Mouse (Mus musculus) intestine, embryonic 16.5 days (tissue): Measurements from ENCODE around the gene Ddn. TPM values are rescaled to one million over a fixed set of nuclear protein-coding genes. Genes with fewer than 3 reads are reported as not detected.

Experiments
- ATAC-seq: fragments of 200-750 bp; cut with Nextera tagmentation; 2 replicates; pipeline ENCODE4 v1.8.0; 2017; ENCODE audit warnings: moderate TSS enrichment, moderate library complexity
- H3K27ac ChIP-seq: fragments of 300-500 bp; sonication (generic); 2 replicates; pipeline ENCODE4 v1.5.1; 2014; ENCODE audit warnings: mild to moderate bottlenecking, low read length
- H3K27me3 ChIP-seq: fragments of 300-500 bp; sonication (generic); replicated peaks from 2 replicates; pipeline ENCODE4 v1.6.1; 2014; ENCODE audit warnings: low read length, control low read depth, mixed read lengths; ENCODE audit not compliant: control insufficient read depth, insufficient read depth
- H3K36me3 ChIP-seq: fragments of 300-500 bp; sonication (generic); 2 replicates; pipeline ENCODE4 v1.6.1; 2014; ENCODE audit warnings: low read length, control low read depth; ENCODE audit not compliant: control insufficient read depth, insufficient read depth
- H3K4me1 ChIP-seq: fragments of 300-500 bp; sonication (generic); 2 replicates; pipeline ENCODE4 v1.6.1; 2014; ENCODE audit warnings: low read length, control low read depth, mixed read lengths; ENCODE audit not compliant: control insufficient read depth, insufficient read depth
- H3K4me2 ChIP-seq: fragments of 300-500 bp; sonication (generic); 2 replicates; pipeline ENCODE4 v1.6.1; 2014; ENCODE audit warnings: low read depth, low read length, control low read depth
- H3K4me3 ChIP-seq: fragments of 300-500 bp; sonication (generic); 2 replicates; pipeline ENCODE4 v1.5.1; 2014; ENCODE audit warnings: mild to moderate bottlenecking, low read length
- H3K9ac ChIP-seq: fragments of 300-500 bp; sonication (generic); 2 replicates; pipeline ENCODE4 v1.6.1; 2014; ENCODE audit warnings: low read depth, low read length
- H3K9me3 ChIP-seq: fragments of 300-500 bp; sonication (generic); 2 replicates; pipeline ENCODE4 v1.6.1; 2016; ENCODE audit warnings: low read length, control low read depth; ENCODE audit not compliant: control insufficient read depth
- WGBS: fragments of 180-500 bp; shearing (Covaris S2); extraction: QIAGEN DNeasy Blood & Tissue Kit; methylation state at CpG from one replicate; pipeline ENCODE4 v1.1.7; 2014; 5-methylcytosine and 5-hydroxymethylcytosine counted together
- polyA plus RNA-seq: library from polyadenylated mRNA; unstranded; fragments of >200 nt; fragmentation: Nextera tagmentation; extraction: Ambion mirVana; gene quantifications from 2 replicates; pipeline ENCODE4 v1.2.1, GENCODE M21; 2015

Gene Ddn
- polyA plus RNA-seq, 1 experiment from 2014 or later: not detected

DNA sequence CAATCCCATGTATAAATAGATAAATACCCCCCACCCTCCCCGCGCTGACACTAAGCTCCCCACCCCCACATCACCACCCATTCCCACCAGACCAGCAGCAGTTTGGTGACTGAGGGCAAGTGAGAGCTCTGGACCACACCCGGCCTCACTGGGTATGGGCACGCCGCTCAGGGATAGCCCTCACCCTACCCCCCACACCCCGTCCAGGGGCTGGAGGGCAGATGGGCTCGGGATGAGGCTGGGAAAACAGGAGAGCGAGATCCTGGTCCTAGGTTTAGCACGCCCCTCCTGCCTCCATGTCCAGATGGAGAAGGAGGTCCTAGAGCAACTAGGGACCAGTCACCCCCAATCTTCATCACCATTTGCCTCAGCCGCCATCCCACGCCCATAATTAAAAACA, 24.0 kb upstream of the Ddn start:
- Histone ChIP-seq H3K9ac (no peak overlapping the region), H3K9me3 (no peaks in the 10 kb centered on the region), H3K36me3 (peaks cover 25% of the 10 kb centered on the region), H3K4me2 (no peak overlapping the region), H3K27ac (no peak overlapping the region), H3K4me1 (peaks cover 9% of the 10 kb centered on the region; the same call in 1 of the 2 replicates), H3K27me3 (no peaks in the 10 kb centered on the region), H3K4me3 (no peak overlapping the region)
- ATAC-seq: no peak
- 85% methylated on average over 11 of the region's 11 CpGs for WGBS

DNA sequence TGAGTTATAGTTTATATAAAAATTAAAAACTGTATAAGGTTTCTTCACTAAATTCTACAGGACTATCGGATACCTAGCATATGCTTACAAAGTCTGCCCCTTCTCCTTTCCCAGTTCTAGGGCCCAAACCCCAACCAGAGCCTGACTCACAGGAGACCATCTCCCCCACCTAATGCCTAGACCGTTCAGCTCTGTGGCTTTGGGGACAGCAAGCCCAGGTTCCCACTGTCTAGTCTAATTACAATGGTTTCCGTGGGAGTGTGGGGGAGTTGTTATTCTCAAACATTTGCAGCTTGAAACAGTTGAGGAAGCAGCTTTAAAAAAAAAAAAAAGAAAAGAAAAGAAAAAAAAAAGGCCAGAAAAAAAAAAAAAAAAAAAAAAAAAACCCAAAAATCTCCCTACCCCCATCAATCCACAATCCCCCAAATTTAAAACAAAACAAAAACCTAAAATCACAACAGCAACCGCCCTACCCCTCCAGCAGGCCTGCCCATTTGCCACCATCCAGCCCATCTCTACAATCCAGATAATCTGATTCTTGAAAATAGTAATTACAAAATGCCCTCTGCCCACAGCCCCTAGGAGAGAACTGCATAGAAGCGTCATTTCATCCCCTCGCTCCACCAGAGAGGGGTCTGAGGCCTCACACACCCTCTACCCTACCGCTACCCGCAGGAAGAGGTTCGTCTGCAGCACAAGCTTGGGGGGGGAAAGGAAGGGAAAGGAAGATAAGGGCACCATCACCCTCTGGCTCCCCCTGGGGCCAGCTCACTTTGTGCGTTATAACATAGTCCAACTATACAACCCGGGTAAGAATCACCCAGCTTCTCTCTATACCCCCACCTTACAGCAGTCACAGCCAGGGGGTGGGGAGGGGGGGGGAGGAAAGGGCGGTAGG, 23.1 kb upstream of the Ddn start:
- H3K36me3 ChIP-seq: peaks cover 19% of the 10 kb centered on the region
- 57% methylated on average over 12 of the region's 12 CpGs for WGBS
- no peak overlapping the region; the same call in 1 of the 2 replicates for H3K4me3 ChIP-seq
- no peaks in the 10 kb centered on the region for H3K9me3 ChIP-seq
- H3K27me3 ChIP-seq: no peaks in the 10 kb centered on the region
- peak overlapping the region; percentile 30; the same call in 1 of the 2 replicates for H3K27ac ChIP-seq
- peaks cover 9% of the 10 kb centered on the region; the same call in 1 of the 2 replicates for H3K4me1 ChIP-seq
- H3K9ac ChIP-seq: no peak overlapping the region
- H3K4me2 ChIP-seq: no peak overlapping the region
- no peak for ATAC-seq

DNA sequence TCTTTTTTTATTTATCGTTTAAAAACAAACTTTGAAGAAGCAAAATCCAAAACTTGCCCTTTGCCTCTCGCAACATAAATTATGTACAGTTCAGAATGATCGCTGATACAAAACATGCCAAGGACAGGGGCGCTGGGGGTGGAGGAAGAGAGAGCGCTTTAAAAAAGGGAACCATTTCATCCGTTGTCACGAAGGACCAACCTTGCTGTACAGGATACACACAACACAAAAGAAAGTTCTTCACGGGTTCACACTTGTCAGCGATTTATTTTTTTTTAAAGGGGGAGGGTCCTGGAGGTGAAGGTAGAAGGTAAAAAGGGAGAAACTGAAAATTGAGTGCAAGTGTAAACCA, 22.4 kb upstream of the Ddn start:
- WGBS: 12% methylated on average over 9 of the region's 9 CpGs
- no peaks in the 10 kb centered on the region for H3K27me3 ChIP-seq
- peaks cover 9% of the 10 kb centered on the region; the same call in 1 of the 2 replicates for H3K4me1 ChIP-seq
- H3K4me2 ChIP-seq: peak overlapping the region; percentile 62
- peak overlapping the region; percentile 80 for H3K4me3 ChIP-seq
- H3K9ac ChIP-seq: peak overlapping the region; percentile 89
- ATAC-seq: peak; percentile 54
- H3K27ac ChIP-seq: peak overlapping the region; percentile 93
- H3K9me3 ChIP-seq: no peaks in the 10 kb centered on the region
- peaks cover 15% of the 10 kb centered on the region for H3K36me3 ChIP-seq

DNA sequence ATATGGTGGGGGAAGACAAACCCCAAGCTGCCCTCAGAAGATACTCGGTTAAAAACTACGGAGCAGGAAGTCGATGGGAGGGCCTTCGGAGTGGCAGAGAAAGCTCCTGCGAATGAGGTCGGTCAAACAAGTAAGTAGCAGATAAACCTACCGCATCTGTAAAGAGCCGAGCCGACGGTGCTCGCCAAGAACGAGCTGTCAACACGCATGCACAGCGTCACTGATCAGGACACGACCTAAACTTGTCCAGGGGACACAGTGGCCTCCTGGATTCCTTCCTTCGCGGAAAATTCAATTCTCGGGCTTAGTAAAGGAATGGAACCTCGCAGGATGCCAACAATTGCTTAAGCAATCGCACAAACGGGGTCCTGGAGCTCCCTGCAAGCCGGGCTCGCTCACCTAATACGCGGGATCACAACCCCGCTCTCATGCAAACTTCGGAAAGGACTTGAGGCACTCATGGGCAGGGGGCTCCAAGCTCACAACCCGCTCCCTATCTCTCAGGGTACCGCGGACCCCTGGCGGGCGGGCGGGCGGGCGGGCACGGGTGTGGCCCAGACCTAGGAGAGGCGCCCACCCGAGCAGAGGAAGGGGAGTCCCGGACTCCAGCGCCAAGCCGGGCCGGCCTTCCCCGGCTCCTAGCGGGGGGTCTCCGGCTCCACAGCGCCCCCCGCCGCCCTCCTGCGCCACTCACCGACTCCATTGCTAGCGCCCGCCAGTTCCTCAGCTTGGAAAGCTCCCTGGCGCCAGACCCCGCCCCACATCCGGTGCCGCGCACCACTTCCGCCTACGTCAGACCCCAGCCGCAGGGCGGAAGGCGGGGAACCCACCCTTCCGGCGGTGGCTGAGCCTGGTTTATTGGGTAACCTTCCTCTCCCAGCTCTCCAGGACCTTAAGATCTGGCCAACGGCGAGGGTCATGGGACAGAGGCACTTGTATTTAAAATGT, 21.7 kb upstream of the Ddn start, which contains the start of gene Prkag1:
TSS of gene Prkag1 (minus strand) at position 786 of the 948 bp plus-strand sequence.
- ATAC-seq: peak; percentile 96
- peak within 1 kb of the TSS; percentile 93 for H3K27ac ChIP-seq
- H3K4me1 ChIP-seq: peaks cover 9% of the 10 kb centered on the region; the same call in 1 of the 2 replicates
- H3K36me3 ChIP-seq: peaks cover 15% of the 10 kb centered on the region
- WGBS: 1% methylated on average over 58 of the region's 66 CpGs
- H3K27me3 ChIP-seq: no peaks in the 10 kb centered on the region
- peak within 1 kb of the TSS; percentile 62 for H3K4me2 ChIP-seq
- peak within 1 kb of the TSS; percentile 89 for H3K9ac ChIP-seq
- H3K9me3 ChIP-seq: no peaks in the 10 kb centered on the region
- peak within 1 kb of the TSS; percentile 80 for H3K4me3 ChIP-seq

DNA sequence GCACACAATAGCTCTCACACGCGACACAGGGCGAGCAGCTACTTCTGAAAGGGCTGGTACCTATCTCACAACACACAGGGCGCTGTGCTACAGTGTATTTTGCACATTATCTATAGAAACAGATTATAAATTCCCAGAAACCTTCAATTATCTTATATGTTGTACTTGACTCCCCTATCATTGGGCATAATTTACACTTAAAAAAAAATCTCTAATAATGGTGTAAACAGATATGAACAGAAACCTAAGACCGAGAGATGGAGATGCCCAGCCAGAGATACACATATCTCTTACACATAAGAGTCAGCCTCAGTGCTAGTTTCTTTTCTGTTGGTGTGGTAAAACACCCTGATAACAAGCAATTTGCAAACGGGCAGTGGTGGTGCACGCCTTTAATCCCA, 18.3 kb upstream of the Ddn start:
- no peaks in the 10 kb centered on the region for H3K27me3 ChIP-seq
- no peak overlapping the region for H3K4me2 ChIP-seq
- no peak for ATAC-seq
- H3K9me3 ChIP-seq: no peaks in the 10 kb centered on the region
- peaks cover 13% of the 10 kb centered on the region; the same call in 1 of the 2 replicates for H3K36me3 ChIP-seq
- no peak overlapping the region for H3K27ac ChIP-seq
- peaks cover 9% of the 10 kb centered on the region; the same call in 1 of the 2 replicates for H3K4me1 ChIP-seq
- 89% methylated on average over 7 of the region's 7 CpGs for WGBS
- H3K4me3 ChIP-seq: no peak overlapping the region
- no peak overlapping the region for H3K9ac ChIP-seq

DNA sequence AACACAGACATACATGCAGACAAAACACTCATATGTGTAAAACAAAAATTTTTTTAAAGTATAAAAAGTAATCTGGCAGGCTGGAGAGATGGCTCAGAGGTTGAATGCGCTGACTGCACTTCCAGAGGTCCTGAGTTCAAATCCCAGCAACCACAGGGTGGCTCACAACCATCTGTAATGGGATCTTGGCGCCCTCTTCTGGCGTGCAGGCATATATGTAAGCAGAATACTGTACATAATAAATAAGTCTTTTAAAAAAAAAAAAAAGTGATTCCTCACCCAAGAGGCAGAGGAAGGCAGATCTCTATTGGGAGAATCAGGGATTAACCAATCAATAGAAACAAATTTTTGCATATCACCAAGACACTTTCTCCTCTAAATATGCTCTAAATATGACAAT, 14.1 kb upstream of the Ddn start:
- H3K4me3 ChIP-seq: no peak overlapping the region
- no peaks in the 10 kb centered on the region for H3K27me3 ChIP-seq
- no peak for ATAC-seq
- no peak overlapping the region for H3K27ac ChIP-seq
- no peaks in the 10 kb centered on the region for H3K9me3 ChIP-seq
- no peak overlapping the region for H3K4me2 ChIP-seq
- WGBS: 69% methylated on average over 3 of the region's 3 CpGs
- H3K36me3 ChIP-seq: peaks cover 13% of the 10 kb centered on the region; the same call in 1 of the 2 replicates
- no peaks in the 10 kb centered on the region for H3K4me1 ChIP-seq
- no peak overlapping the region for H3K9ac ChIP-seq

DNA sequence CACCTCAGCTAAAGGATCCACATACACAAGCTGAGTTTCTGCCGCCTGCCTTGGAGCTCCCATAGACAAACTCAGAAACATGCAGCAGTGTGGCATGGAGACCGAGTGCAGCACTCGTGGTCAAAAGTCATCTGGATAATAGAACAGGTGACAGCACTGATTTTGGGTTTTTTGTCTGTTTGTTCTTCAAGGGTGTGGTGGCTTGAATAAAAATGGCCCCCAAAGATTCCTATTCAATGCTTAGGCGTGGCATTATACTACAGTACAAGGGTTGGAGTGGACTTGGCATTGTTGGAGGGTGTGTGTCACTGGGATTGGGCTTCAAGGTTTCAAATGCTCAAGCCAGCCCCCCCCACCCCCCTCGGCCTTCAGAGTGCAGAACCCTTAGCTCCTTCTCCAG, 12.9 kb upstream of the Ddn start:
- H3K27ac ChIP-seq: no peak overlapping the region
- no peak overlapping the region for H3K9ac ChIP-seq
- ATAC-seq: no peak
- no peak overlapping the region for H3K4me3 ChIP-seq
- WGBS: 86% methylated on average over 5 of the region's 5 CpGs
- H3K4me1 ChIP-seq: no peaks in the 10 kb centered on the region
- H3K4me2 ChIP-seq: no peak overlapping the region
- H3K9me3 ChIP-seq: no peaks in the 10 kb centered on the region
- H3K27me3 ChIP-seq: no peaks in the 10 kb centered on the region
- H3K36me3 ChIP-seq: peaks cover 13% of the 10 kb centered on the region

DNA sequence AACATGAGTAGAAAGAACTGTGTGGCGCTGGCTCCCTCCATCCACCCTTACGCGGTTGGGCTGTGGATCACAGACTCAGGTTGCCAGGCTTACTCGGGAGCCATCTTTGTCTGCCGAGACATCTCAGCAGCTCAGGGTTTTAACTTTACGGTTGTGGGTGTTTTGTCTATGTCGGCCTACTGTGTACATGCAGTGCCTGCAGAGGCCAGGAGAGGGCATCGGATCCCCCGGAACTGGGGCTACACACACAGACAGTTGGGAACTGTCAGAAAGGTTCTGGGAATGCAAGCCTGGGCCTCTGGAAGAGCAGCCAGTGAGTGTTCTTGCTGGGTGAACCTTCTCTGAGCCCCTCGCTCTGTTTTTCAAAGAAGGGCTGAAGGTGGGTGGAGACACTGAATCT, 12.1 kb upstream of the Ddn start:
- Histone ChIP-seq H3K9me3 (no peaks in the 10 kb centered on the region), H3K27me3 (no peaks in the 10 kb centered on the region), H3K9ac (no peak overlapping the region), H3K4me1 (no peaks in the 10 kb centered on the region), H3K27ac (no peak overlapping the region), H3K4me2 (no peak overlapping the region), H3K36me3 (peaks cover 13% of the 10 kb centered on the region), H3K4me3 (no peak overlapping the region)
- 43% methylated on average over 10 of the region's 10 CpGs for WGBS
- no peak for ATAC-seq

DNA sequence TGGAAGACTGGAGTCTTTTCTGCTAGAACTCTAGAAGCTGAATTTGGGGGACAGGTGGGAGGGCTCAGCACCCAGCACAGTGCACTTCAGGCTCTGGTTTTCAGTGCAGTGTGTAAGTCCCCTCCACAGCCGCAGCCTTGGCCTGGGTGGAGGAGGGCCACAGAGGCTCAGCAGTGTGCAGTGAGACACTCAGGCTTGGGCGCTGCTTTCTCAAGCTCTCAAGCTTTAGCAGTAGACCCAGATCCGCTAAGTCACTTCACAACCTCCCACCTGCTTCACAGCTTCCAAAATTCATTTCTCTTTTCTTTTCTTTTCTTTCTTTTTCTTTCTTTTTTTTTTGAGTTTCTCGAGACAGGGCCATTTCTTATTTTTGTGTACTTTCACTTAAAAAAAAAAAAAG, 11.6 kb upstream of the Ddn start:
- WGBS: 82% methylated on average over 4 of the region's 4 CpGs
- peaks cover 13% of the 10 kb centered on the region for H3K36me3 ChIP-seq

More for the DNA sequence above, 11.6 kb upstream of the Ddn start:
- Histone ChIP-seq H3K4me2 (no peak overlapping the region), H3K9ac (no peak overlapping the region), H3K27ac (no peak overlapping the region), H3K27me3 (no peaks in the 10 kb centered on the region), H3K4me1 (no peaks in the 10 kb centered on the region), H3K9me3 (no peaks in the 10 kb centered on the region), H3K4me3 (no peak overlapping the region)
- no peak for ATAC-seq
